ENCODE assay signal across 8 mouse cellular contexts in the genomic region with DNA sequence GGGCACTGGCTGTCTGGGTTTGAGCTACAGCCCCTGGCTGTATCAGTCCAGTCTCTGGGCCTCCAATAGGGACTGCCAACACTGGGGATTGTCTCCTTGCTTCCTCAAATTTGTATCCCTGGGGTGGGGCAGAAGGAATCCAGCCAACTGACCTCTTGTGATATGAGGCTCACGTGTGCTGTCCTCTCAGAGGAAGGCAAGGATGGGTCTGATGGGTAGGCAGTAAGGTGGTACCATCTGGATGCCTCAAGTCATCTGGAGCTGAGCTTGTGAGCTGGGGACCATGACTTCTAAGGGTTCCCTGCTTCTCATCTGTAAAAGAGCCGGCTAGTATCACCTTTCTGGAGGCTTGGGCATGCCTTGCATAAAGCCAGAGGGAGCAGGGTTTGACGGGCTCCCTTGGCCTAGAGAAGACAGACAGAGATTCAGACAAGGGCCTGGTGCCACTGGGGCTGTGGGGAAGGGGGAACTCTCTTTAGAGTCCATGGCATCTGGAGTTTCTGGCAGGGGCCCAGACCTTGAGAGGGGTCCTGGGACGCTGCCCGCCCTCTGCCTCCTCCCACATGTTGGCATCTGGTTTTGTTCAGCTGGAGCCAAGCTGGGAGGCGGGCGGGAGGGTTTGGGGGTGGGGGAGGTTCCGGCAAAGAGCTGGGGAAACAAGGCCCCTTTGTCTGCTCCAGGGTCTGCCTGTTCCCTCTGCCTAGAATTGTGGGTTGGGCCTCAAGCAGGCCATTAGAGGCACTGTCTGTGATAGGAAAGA. TPM values are rescaled to one million over a fixed set of nuclear protein-coding genes. Genes with fewer than 3 reads are reported as not detected.
DNase-seq lines count a peak whose midpoint lies in the region; ATAC-seq and TF ChIP-seq lines count a peak whose summit lies in the region.

No protein-coding gene starts in this region.

- intact Hi-C loops in gastrocnemius, adult 2 months (cut with DNase I) = no loop called here

- peak; percentile 63; the same call in 1 of the 2 replicates for ATAC-seq in heart, embryonic 15.5 days (replicated peaks; ENCODE audit: insufficient number of reproducible peaks, insufficient read depth, low FRiP score, low read depth)

- H3K27me3 ChIP-seq in heart, embryonic 15.5 days = peaks cover 22% of the 10 kb centered on the region

- H3K4me3 ChIP-seq in gastrocnemius, adult 2 months = no peak overlapping the region
- no peak overlapping the region for H3K4me3 ChIP-seq in heart, embryonic 15.5 days

- no peak overlapping the region for H3K4me2 ChIP-seq in heart, embryonic 15.5 days

- peaks cover 41% of the 10 kb centered on the region for H3K4me1 ChIP-seq in heart, embryonic 15.5 days (replicated peaks)

- no peak overlapping the region for H3K9ac ChIP-seq in heart, embryonic 15.5 days

- no peaks in the 10 kb centered on the region for H3K36me3 ChIP-seq in heart, embryonic 15.5 days

- H3K9me3 ChIP-seq in heart, embryonic 15.5 days (replicated peaks) = no peaks in the 10 kb centered on the region

- WGBS in heart, embryonic 15.5 days = 31% methylated on average over 8 of the region's 8 CpGs

- peak overlapping the region; percentile 78 for H3K27ac ChIP-seq in gastrocnemius, adult 2 months
- H3K27ac ChIP-seq in heart, embryonic 15.5 days = peak overlapping the region; percentile 59

- no peak for DNase-seq in gastrocnemius, adult 2 months
- DNase-seq in gastrocnemius, postnatal 10 days = no peak
- peak; percentile 75 for DNase-seq in embryo, embryonic 10.5 days (ENCODE audit: low spot score)
- DNase-seq in left cerebral cortex, adult 8-10 months (ENCODE audit: low spot score in 2 of 2) = peak; percentile 54 to 73
- DNase-seq in ovary, postnatal 14 days (ENCODE audit: low spot score) = peak; percentile 50
- DNase-seq in spleen, postnatal 36 days (ENCODE audit: low spot score in 2 of 2) = no peak
- no peak for DNase-seq in thymus, postnatal 4 days

- no peak for TF ChIP-seq CTCF in gastrocnemius, adult 2 months (IDR thresholded peaks at IDR 0.05)

RNA-seq across cellular contexts. Expression of a gene that starts 11.6 kb away (rescaled TPM):
- total RNA-seq in gastrocnemius, adult 2 months (2021) = 10 to 100 TPM; 43.6 to 64.7 TPM
- 10 to 100 TPM; 63.3 to 73.2 TPM for total RNA-seq in gastrocnemius, postnatal 10 days (2021)
- 156 and 255 TPM in 2 replicates for polyA plus RNA-seq in heart, embryonic 15.5 days (2015; fragmentation: Nextera tagmentation; extraction: Ambion mirVana)
- 1 to 10 TPM; 6.8 to 8.3 (median 7.3) TPM for total RNA-seq in left cerebral cortex, adult 8-10 months (2022)

RNA-seq across cellular contexts. Expression of a gene that starts 44.1 kb away (rescaled TPM):
- total RNA-seq in gastrocnemius, adult 2 months (2021) = 1 to 10 TPM; 5.1 to 6.5 TPM
- 10 to 100 TPM; 14.1 to 17.2 TPM for total RNA-seq in gastrocnemius, postnatal 10 days (2021)
- 8.7 and 10.4 TPM in 2 replicates for polyA plus RNA-seq in heart, embryonic 15.5 days (2015; fragmentation: Nextera tagmentation; extraction: Ambion mirVana)
- 100 to 1,000 TPM; 185 to 200 (median 195) TPM for total RNA-seq in left cerebral cortex, adult 8-10 months (2022)

Comparison
In these comparisons a context has a peak if more than half of its experiments do, and no peak if none do; other contexts are left out.
1. DNase-seq: peak in embryo, embryonic 10.5 days (single experiment), left cerebral cortex, adult 8-10 months (2 of 2) and ovary, postnatal 14 days (single experiment); none in gastrocnemius, adult 2 months (single experiment), gastrocnemius, postnatal 10 days (single experiment), spleen, postnatal 36 days (0 of 2) and thymus, postnatal 4 days (single experiment).
2. RNA of a gene that starts 11.6 kb away (total RNA-seq): 63.3 to 73.2 TPM in gastrocnemius, postnatal 10 days and 43.6 to 64.7 TPM in gastrocnemius, adult 2 months; 6.8 to 8.3 TPM in left cerebral cortex, adult 8-10 months; every median in the first group is over 4 times any median in the second.
3. RNA of a gene that starts 44.1 kb away (total RNA-seq): 185 to 200 TPM in left cerebral cortex, adult 8-10 months; 14.1 to 17.2 TPM in gastrocnemius, postnatal 10 days and 5.1 to 6.5 TPM in gastrocnemius, adult 2 months; every median in the first group is over 10 times any median in the second.